Mouse (Mus musculus): ENCODE measurements at regions not wholly inside any gene's neighbourhood (a gene's known extent, or its start where the extent isn't known, plus 50 kb on each side); places are given as distances from the start of the nearest gene placed in this dataset.

DNA sequence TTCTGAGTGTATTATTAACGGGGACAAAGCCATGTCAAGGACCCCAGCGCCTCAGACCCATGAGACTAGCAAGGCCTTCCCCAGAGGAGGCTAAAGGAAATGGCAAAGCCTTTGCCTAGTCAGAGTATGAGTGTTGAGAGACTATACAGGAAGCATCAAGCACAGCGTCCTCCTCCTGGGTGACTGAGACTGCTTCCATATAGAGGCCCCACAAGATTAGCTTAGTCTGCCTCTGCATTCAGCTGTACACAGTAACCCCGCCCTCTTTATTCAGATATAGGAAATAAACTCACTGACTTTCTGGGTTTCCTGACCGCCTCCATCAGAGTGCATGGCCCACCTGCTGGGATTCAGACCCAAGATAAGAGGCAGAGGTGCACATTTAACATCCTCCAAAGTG lies 192.8 kb upstream of the Hes1 start:
- no peak for DNase-seq (ENCODE audit: low spot score)

DNA sequence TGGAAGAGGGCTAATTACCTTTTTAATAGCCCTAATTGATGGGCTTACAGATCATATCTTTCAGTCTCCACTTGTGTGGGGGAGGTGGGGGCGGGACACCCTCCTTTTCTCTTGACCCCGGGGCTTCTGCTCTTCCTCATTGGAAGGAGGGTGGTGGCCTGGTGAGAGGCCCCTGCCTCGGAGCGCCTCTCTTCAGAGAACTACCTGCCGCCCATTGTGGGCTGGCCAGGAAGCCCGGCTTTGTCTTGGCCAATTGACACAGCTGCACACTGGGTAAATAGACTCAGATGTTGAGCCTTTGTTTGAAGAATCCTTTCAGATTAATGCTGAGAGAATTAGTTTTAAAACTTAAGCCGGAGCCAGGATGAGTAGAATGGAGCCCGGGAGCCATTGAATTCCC lies 188.0 kb upstream of the Hes1 start:
- no peak for DNase-seq (ENCODE audit: low spot score)

DNA sequence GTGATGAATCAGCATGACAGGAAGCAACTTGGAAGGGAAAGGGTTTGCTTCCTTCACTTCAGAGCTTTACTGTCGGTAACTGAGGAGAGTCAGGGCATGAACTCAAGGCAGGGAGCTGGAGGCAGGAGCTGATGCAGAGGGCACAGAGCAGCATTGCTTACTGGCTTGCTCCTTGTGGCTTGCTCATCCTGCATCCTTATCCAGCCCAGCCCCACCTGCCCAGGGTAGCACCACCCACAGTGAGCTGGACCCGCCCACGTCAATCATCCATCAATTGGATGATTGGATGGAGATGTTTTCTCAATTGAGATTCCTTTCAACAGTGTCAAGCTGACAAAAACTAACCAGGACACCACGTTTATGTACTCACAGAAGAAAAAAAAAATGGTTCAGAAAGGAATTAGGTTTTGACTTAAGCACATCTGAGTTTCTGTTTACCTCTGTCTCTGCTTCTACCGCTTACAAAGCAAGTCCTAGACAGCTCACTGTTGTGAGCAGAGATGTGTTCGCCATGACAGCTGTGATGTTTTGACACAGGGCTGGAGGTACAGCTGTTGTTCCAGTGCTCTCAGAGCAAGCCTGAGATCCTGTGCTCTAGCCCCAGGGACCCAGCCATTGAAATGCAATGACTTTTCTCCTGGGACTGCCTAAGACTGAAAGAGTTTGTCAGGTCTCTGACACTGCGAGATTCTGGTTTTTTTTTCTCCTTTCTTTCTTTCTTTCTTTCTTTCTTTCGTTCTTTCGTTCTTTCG lies 186.6 kb upstream of the Hes1 start:
- DNase-seq (ENCODE audit: low spot score) = no peak

DNA sequence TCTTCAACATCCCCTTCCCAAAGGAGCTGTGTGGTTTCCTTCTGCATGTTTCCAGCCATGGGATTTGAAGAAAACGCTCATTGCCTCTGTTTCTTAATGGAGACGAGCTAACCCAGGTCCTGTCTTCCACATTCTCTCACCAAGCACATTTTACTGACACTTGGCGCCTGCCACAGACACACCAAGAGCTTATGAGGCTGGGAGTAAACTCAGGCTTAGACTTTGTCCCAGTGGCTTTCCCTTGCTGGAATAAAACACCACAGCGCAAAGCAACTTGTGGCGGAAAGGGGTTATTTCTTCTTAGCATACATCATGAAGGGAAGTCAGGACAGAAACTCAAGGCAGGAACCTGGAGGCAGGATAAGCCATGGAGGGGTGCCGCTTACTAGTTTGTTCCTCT lies 184.5 kb upstream of the Hes1 start:
- DNase-seq (ENCODE audit: low spot score) = no peak

DNA sequence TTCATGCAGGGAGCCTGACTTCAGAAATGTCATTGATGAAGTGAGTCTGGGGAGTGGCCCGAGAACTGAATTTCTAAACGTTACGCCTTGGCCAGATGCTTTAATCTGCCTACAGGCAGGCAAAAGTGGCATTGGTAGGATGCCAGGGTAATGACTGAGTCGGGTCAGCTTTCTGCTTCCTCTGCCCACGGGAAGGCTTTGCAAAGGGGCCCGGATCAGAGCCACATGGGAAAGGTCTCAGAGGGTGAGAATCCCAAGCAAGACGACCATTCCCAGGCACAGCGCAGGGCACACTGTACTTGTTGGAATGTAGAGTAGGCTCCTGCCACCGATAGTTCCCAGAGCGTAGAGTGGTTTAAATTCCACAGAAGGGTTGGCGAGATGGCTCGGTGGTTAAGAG lies 182.7 kb upstream of the Hes1 start:
- DNase-seq (ENCODE audit: low spot score) = no peak

DNA sequence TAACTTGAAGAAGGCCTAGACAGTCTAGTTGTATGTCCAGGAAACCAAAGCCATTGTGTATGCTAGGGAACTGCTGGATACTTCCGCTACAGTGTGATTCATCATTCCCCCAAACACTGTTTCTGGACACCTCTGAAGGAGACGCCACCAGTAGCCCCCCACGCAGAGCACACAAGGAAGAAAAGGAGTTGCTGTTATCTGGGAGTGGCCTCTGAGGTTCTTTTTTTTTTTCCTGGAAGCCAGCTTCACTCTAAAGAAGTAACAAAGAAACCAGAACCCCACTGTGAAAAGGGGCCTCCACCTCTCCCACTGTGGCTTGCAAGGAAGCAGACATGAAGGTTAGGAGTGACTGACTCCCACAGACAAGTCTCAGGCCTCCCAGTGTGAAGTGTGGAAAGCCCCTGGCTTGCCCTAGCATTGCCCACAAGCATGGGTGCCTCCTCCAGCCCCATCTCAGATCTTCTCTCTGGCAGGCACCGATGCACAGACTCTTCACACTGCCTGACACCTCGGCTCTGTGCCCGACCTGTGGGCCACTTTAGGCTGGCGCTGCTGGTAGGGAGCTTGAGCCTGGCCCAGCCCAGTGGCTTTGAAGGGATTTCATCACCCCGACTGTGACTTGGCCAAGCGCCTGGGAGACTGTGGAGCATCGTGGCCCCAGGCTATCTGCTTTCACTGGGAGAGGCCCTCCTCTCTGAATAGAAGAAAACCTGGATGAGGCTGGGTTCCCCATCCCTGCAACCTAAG lies 181.8 kb upstream of the Hes1 start:
- DNase-seq (ENCODE audit: low spot score) = no peak

DNA sequence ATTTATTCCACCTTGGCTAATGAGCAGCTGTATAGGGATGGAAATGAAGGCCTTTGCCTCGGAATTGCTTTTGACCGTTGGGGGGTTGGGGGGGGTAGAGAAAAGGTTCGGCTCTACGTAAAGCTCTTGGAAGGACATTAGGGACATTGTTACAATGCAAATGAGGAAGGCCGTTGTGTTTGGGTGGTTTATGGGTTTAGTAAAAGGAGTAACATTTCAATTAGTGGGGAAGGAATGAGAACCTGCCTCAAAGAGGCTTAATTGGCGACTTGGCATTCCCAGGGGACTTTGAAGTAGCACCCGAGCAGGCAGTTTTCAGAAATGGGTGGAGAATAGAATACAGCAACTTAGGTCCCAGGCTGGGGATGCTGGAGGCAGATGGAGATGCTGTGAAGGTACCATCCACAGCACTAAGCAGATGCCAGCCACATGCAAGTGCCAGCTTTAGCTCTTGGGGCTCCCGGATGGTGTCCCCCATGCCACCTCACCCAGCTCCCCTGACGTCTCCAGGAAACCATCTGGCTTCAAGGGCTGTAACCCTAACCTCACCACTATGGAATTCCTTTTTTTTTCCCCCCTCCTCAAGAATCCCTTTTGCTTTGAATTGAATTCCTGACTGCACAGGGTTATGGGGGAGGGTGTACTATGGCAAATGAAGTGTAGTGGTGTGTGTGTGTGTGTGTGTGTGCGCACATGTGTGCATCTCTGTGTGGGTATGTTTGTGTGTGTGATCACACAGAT lies 180.8 kb upstream of the Hes1 start:
- no peak for DNase-seq (ENCODE audit: low spot score)

DNA sequence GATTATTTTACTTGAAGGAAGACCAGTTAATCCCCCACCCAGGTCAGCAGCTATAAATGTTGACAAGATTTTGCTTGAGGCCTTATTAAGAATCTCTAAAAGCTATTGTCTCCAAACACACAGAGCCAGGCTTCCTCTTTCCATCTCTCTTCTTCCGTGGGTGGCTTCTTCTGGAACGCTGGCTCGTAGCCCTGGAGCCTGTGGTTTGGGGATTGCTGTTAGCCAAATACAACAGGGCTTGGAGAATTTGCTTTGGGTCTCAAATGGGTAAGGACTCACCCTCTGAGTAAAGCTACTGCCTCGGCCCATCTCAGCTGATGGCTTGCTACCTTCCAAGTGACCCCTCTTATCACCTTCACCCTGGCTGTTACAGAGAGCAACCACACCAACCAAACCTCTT lies 179.3 kb upstream of the Hes1 start:
- no peak for DNase-seq (ENCODE audit: low spot score)

DNA sequence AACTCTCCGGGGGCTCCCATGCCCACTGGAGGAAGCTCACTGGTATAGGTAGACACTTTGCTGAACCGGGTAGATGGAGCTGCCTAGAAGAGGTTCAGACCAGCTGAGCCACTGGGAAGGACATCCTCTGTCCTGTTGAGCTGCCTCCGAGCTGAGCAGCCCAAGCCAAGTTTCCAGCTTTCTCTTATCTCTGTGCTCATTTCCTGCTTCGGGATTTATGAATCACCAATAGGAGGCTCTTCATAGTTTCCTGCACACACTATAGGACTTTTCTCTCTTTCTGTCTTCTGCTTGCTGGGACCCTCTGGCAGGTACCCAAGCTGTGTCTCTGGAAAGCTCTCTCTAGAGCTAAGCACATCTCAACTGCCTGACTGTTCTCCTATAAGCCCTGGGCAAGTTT lies 177.4 kb upstream of the Hes1 start:
- DNase-seq (ENCODE audit: low spot score) = no peak

DNA sequence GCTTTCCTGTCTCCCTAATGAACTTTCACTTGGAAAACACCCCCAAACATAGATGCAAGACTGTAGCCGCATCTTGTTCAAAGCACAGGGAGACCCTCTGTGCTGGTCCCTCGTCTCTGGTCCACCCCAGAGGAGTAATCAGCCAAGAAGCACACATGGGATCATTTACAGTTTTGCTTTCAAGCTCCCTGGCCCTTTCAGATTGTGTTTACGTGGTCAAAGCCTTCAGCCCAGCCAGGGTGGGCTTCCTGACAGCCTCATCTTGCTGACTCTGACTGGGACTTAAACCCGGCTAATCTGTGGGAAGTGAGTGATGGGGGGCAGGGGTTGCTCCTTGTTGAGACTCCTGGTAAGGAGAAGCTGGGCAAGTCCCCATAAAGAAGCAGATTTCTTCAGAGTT lies 174.8 kb upstream of the Hes1 start:
- DNase-seq (ENCODE audit: low spot score) = no peak

DNA sequence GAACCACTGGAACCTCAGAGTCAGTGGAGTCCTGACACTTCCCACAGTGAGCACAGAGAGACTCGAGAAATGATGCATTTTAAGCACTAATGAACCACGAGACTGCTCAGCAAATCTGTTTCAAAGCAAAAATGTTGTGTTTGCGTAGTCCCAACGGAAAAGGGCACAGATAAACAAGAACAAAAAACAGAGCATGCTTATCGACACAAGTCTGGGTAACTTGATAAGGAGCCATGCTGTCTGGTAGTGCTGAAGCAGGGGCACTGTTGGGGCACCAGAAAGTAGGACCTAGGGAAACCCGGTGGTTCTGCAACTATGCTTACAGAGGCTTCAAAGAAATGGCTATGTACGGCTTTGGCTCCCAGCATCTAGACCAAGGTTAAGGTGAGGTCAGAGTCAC lies 172.7 kb upstream of the Hes1 start:
- DNase-seq (ENCODE audit: low spot score) = no peak

DNA sequence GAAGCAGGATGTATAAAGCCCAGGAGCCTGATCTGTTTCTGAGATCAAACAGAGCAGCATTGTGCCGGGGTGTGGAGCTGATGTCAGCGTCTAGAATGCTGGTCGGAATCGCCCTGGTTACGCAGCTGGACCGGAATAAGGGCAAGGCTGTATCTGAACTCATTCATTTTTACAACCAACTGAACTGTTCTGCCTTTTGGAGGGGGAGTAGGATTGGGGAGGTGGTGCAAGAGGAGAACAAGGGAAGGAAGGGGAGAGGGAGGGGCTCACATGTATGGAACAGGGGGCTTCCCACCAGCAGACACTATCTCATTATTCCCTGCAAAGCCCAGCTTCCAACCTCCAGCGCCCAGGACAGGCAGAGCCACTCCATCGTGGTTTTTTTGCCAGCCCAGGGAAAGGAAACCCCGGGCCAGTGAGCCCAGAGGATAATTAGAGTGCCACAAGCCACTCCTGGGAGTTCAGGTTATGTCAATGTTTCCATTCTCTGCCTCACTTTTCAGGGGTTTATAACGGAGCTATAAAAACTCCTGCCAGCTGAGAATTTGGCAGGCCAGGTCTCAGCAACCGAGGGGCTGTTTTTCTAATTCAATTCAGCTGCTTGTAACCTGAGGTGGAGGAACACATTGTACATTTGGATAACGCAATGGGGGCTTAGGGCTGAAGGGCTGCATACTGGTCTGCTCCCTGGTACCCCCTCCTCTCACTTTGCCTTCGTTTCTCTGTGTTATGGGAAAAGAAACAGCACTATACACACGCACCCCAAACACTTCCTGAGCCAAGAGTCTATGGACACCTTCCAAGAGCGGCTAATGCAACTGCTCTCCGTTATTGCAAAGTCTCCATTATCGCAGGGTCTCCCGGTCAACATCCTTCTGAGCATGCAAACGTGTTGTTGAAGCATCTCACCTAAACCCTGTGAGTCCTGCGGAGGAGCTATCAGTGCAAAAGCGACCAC lies 170.0 kb upstream of the Hes1 start:
- DNase-seq (ENCODE audit: low spot score) = no peak

DNA sequence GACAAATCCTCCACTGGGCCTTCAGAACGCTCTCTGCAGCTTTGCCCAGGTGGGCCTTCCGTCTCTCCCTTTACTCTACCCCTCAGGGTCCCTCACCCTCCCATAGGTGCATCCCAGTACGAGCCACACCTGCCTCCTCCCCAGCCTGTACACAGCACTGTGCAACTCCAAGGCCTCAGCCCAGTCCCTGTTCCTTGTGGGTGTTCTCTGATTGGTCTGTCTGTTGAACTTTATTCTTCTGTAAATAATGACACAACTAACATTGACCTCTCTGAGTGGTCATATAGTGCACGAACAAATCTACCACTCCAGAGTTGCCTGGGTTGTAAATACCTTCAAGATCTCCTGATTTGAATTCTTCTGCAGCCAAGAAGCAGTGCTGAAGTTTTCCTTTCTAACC lies 167.8 kb upstream of the Hes1 start:
- no peak for DNase-seq (ENCODE audit: low spot score)

DNA sequence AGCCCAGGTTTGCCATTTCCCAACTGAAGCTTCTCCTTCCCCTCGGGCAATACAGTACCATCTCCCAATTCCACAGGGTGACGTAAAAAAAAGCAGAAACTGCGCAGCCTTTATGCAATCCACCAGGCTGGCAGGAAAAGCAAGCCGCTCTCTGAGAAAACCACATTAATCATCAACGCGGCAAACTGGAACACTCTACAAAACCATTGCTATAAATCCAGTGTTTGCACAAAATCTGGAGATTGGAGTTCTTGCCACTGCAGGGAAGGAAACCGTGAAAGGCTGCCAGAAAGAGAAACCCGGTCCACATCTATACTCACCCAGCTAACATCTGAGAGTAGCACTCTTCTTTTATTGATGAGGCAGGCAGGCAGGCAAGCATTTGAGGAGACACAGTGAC lies 160.7 kb upstream of the Hes1 start:
- DNase-seq (ENCODE audit: low spot score) = no peak

DNA sequence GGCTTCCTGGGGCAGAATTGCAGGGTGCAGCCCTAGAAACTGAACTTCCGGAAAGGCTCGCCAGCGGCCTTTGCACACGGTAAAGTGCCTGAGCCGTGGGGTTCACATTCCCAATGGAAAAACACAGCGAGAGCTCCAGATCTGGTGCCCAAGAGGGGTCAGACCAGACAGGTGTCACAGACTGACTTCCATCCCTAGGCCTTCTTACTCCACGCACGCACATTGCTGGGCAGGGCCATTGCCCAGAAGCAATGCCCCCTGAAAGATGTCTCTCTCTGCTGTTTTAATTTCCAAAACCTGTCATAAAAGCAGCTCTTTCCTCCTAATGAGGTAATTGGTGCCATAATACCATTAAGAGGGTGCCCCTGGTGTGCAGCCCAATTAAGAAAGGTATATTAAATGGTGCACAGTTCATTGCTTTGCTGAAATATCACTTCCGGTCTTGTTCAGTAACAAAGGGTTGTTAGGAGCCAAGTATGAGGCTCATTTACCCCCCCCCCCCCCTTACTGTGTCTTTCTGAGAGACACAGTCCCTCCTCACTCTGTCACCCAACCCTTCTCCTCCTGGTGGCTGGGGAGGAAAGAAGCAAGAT lies 159.9 kb upstream of the Hes1 start:
- no peak for DNase-seq (ENCODE audit: low spot score)

DNA sequence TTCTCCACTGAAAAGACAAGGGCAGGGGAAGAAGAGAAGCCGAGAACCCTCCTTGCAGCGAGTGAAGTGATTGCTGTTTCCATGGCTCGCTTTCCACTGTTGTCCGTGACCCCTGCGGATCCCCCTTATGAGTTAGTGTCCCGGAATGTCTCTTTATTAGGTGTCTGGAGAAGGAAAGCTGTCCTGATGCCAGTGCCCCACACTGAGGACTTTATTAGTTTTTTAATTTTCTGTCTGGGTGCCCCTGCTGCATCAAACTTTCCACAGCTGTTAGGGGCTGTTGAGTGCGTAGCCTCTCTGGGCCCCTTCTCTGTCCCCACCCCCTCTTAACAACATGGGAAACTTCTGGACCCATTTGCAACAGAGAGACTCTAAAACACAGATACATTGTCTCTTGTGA lies 156.9 kb upstream of the Hes1 start:
- DNase-seq (ENCODE audit: low spot score) = no peak

DNA sequence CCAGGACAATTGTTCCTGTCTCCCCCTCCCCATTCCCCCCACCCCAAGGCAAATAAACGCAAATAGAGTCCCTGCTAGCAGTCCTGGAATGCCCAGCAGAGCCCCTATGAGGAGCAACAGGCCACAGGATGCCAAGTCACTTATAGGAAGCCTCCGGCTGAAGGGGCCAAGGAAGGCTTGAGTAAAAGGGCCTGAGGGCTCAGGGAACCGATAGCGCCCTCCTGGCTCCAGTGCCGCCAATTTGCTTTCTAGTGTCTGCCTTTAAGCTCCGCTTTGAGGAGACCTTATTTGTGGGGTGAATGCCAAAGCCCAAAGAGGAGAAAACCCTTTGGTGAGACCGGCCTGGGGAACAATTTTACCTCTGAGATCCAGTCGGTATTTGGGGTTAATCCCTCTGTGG lies 156.2 kb upstream of the Hes1 start:
- no peak for DNase-seq (ENCODE audit: low spot score)

DNA sequence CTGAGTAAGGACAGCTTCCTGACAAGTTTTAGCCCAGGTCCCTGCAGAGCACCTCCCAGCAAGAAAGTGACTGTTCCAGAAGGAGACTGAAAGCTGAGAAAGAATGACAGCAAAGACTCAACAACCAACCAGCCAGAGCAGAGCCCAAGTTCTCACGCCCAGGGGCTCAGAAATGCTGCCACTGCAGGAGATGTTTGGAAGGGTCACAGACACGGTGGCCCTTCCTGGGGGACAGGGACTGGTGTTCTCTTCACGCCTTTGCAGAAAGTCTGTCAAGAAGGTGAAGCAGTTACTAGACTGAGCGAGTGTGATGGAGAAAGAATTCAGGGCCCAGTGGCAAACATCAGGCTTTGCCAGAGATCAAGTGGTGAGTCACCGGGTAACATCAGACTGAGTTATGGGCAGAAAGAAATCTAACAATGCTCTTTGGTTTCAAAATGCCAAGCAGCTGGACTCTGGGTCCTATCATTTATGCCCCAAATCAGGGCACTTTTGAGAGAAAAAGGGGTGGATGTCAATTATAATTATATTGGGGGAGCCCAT lies 154.2 kb upstream of the Hes1 start:
- no peak for DNase-seq (ENCODE audit: low spot score)

DNA sequence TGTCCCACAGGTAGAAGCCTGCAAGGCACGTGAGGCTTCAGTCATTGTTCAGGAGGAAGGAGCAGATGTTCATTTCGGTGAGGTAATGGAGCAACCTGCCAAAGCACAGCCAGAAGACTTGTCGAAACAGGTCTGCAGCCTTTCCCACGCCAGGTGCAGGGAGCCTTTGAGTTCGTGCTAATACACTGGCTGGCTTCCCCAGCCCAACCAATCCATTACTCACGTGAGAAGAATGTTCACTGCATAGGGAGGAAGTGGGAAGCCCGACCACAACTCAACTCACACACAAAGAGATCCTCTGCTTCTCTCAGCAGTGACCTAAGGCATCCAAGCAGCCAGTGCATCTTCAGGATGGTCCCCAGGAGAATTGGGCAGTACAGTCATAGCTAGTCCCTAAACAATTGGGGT lies 153.0 kb upstream of the Hes1 start:
- no peak for DNase-seq (ENCODE audit: low spot score)

DNA sequence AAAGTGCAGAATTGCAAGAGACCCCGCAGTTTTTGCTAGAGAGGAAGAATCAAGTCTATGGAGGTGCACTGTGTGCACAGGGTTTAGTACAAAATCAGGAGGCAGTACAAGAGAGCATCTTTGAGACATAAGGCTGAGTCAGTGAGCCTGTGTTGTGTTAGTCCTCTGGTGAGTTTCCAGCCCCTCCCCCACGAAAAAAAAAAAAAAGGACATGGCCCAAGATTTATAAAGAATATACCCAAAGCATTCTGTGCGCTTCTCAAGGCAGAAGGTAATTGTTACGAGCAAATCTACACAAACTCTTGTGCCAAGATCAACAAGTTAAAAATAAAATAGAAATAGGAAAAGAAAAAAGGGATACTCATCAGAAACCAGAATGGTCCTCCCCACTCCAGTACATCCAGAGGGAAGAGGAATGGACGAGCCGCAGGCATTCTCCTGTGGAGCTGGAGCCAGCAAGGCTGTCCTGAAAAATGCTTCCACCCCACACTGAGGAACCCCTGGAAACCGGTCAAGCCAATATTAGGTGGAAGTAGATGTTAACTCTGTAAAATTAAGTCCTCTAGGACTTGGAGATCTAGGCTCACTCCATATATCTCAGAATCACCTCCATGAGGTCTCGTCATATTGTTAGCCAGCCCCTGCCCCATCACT lies 150.7 kb upstream of the Hes1 start:
- no peak for DNase-seq (ENCODE audit: low spot score)

DNA sequence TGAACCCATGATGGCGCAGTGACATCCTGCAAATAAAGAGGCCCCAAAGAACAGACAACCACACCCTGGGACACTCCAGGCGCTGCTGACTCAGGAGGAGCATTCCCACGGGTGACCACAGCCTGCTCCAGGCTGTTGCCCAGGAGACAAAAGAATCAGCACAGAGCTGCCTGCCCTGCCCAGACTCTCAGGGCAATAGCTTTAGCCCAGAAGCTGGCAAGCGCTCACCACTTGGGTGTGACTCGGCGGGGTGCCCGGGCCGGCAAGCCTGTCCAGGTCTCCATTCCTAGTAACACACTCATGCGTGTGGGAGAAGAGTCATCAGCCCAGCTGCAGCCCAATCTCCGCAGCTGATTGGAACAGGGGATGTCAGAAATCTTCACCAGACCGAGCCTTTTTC lies 148.8 kb upstream of the Hes1 start:
- no peak for DNase-seq (ENCODE audit: low spot score)
